Mouse (Mus musculus): Measurements from ENCODE around the gene Lamp2.
"Not testable (repeated sequence)": the region's sequence is repeated elsewhere in the genome, so short reads cannot be mapped to it uniquely, and the experiment has no call there.

Gene Lamp2

GRCm38 (mm10) chrX:38428818-38429440 lies 27.3 kb downstream of the Lamp2 start:
- no peak for DNase-seq (ENCODE audit: low read depth)

- DNase-seq (ENCODE audit: low read depth): no peak
Measured at GRCm38 (mm10) chrX:38426043-38426442, 30.2 kb downstream of the Lamp2 start.

GRCm38 (mm10) chrX:38423096-38423495 lies 33.2 kb downstream of the Lamp2 start:
- DNase-seq (ENCODE audit: low read depth): no peak

GRCm38 (mm10) chrX:38422396-38422795 lies 33.9 kb downstream of the Lamp2 start:
- DNase-seq (ENCODE audit: low read depth): peak; percentile 17

- no peak for DNase-seq (ENCODE audit: low read depth)
Measured at GRCm38 (mm10) chrX:38403879-38404278, 52.4 kb downstream of the Lamp2 start.

- DNase-seq (ENCODE audit: low read depth): no peak
Measured at GRCm38 (mm10) chrX:38402981-38403380, 53.3 kb downstream of the Lamp2 start.

- DNase-seq (ENCODE audit: low read depth): no peak
Measured at GRCm38 (mm10) chrX:38402004-38402403, 54.2 kb downstream of the Lamp2 start.

- DNase-seq (ENCODE audit: low read depth): no peak
Measured at GRCm38 (mm10) chrX:38400616-38401015, 55.6 kb downstream of the Lamp2 start.

- DNase-seq (ENCODE audit: low read depth): no peak
Measured at GRCm38 (mm10) chrX:38399671-38400070, 56.6 kb downstream of the Lamp2 start.

- DNase-seq (ENCODE audit: low read depth): not testable (repeated sequence)
Measured at GRCm38 (mm10) chrX:38373169-38373568, 83.1 kb downstream of the Lamp2 start.

- DNase-seq (ENCODE audit: low read depth): peak; percentile 3
Measured at GRCm38 (mm10) chrX:38364621-38365020, 91.6 kb downstream of the Lamp2 start.

- no peak for DNase-seq (ENCODE audit: low read depth)
Measured at GRCm38 (mm10) chrX:38362016-38362415, 94.2 kb downstream of the Lamp2 start.

Data from 416B (cell line).